In genomic region chr3:115892341-115892740, GRCm38 (mm10) we compare ENCODE assay signal across 27 mouse cellular contexts. TPM values are rescaled to one million over a fixed set of nuclear protein-coding genes. Genes with fewer than 3 reads are reported as not detected.
DNase-seq lines count a peak whose midpoint lies in the region; ATAC-seq and TF ChIP-seq lines count a peak whose summit lies in the region.
"Had no signal": no experiment of that assay in that cellular context is flagged by ENCODE, and none has a peak within 500 bp of the region (broad histone marks: within the 10 kb centered on the region; RNA-seq: fewer than 3 reads in every experiment).

No protein-coding gene starts in this region.

- no peaks in the 10 kb centered on the region for H3K27me3 ChIP-seq in hindbrain, embryonic 12.5 days
- H3K27me3 ChIP-seq in hindbrain, embryonic 16.5 days (replicated peaks; ENCODE audit: control insufficient read depth, insufficient read depth, low read length), result no peaks in the 10 kb centered on the region
- H3K27me3 ChIP-seq in MEL (ENCODE audit: control insufficient read depth in 1 of 2, insufficient read depth in 2 of 2, low read length in 2 of 2), result no peaks in the 10 kb centered on the region
- H3K27me3 ChIP-seq: embryonic facial prominence, embryonic 15.5 days; heart, embryonic 13.5 days; hindbrain, embryonic 13.5 days; Patski had no signal

- H3K4me3 ChIP-seq in hindbrain, embryonic 12.5 days, result no peak overlapping the region
- H3K4me3 ChIP-seq in hindbrain, embryonic 16.5 days (ENCODE audit: low read length), result no peak overlapping the region
- no peak overlapping the region for H3K4me3 ChIP-seq in MEL (ENCODE audit: control insufficient read depth in 1 of 2, insufficient read depth in 1 of 2, low read depth in 2 of 2, low read length in 2 of 2)
- H3K4me3 ChIP-seq: embryonic facial prominence, embryonic 15.5 days; heart, adult 2 months; heart, embryonic 10.5 days; heart, embryonic 13.5 days; hindbrain, embryonic 13.5 days had no signal

- peak; percentile 20; the same call in 1 of the 2 replicates for ATAC-seq in hindbrain, embryonic 12.5 days (ENCODE audit: low FRiP score)
- ATAC-seq in hindbrain, embryonic 16.5 days, result no peak
- peak; percentile 43 for ATAC-seq in megakaryocyte-erythroid progenitor cell, adult 5-6 weeks (replicated peaks; ENCODE audit: low FRiP score, low TSS enrichment, poor library complexity, severe bottlenecking)
- ATAC-seq: CD4-positive, CD25-positive, alpha-beta regulatory T cell, adult 4 months; forebrain, embryonic 14.5 days; forebrain, postnatal 0 days; Patski had no signal

- peaks cover 27% of the 10 kb centered on the region for H3K79me2 ChIP-seq in MEL (ENCODE audit: control insufficient read depth, insufficient read depth, low read length, poor library complexity)

- no peak overlapping the region; the same call in 1 of the 2 replicates for H3K27ac ChIP-seq in hindbrain, embryonic 12.5 days
- H3K27ac ChIP-seq in hindbrain, embryonic 16.5 days (ENCODE audit: low read depth, low read length), result no peak overlapping the region
- H3K27ac ChIP-seq in MEL (ENCODE audit: control insufficient read depth, low read depth, low read length), result no peak overlapping the region
- H3K27ac ChIP-seq: embryonic facial prominence, embryonic 15.5 days; heart, adult 2 months; heart, embryonic 10.5 days; heart, embryonic 13.5 days; hindbrain, embryonic 13.5 days had no signal

- DNase-seq in MEL (ENCODE audit: low read depth, low spot score) (peak; percentile 74), MN1 (ENCODE audit: low spot score) (peak; percentile 18)
- no peak for DNase-seq in right cerebral cortex, postnatal 10 days (ENCODE audit: low spot score in 2 of 2)
- no peak for DNase-seq in gastrocnemius, postnatal 14 days
- DNase-seq in right cerebral cortex, adult 2 months (ENCODE audit: low spot score in 2 of 2), result no peak
- DNase-seq: adrenal gland, adult 2 months; adrenal gland, postnatal 14 days; cerebellum, adult 11-12 months; cerebellum, adult 8-10 months; cerebellum, postnatal 10 days; cerebellum, postnatal 36 days; embryo, embryonic 11 days; forebrain, postnatal 0 days; gastrocnemius, postnatal 36 days; heart, adult 2 months; heart, postnatal 14 days; heart, postnatal 4 days had no signal

- no peak overlapping the region for H3K9ac ChIP-seq in hindbrain, embryonic 12.5 days
- H3K9ac ChIP-seq in hindbrain, embryonic 16.5 days (ENCODE audit: low read depth, low read length), result no peak overlapping the region
- H3K9ac ChIP-seq in MEL (ENCODE audit: control insufficient read depth, low read depth, low read length, poor library complexity, severe bottlenecking), result no peak overlapping the region
- H3K9ac ChIP-seq: embryonic facial prominence, embryonic 15.5 days; forebrain, postnatal 0 days; heart, embryonic 13.5 days; hindbrain, embryonic 13.5 days had no signal

- intact Hi-C loops in gastrocnemius, postnatal 14 days (cut with DNase I; ENCODE audit: low total_unique reads), result no loop called here

- TF ChIP-seq RAD21 in MEL (IDR thresholded peaks at IDR 0.05; ENCODE audit: low read depth, low read length), result no peak

- no peak overlapping the region for H3K4me2 ChIP-seq in hindbrain, embryonic 12.5 days (replicated peaks)
- H3K4me2 ChIP-seq in hindbrain, embryonic 16.5 days (ENCODE audit: low read length), result no peak overlapping the region
- H3K4me2 ChIP-seq: embryonic facial prominence, embryonic 15.5 days; heart, embryonic 13.5 days; hindbrain, embryonic 13.5 days had no signal

- peaks cover 3% of the 10 kb centered on the region; the same call in 1 of the 2 replicates for H3K4me1 ChIP-seq in hindbrain, embryonic 12.5 days
- no peaks in the 10 kb centered on the region; the same call in 1 of the 2 replicates for H3K4me1 ChIP-seq in hindbrain, embryonic 16.5 days (ENCODE audit: control insufficient read depth, insufficient read depth, low read depth, low read length)
- peaks cover 2 to 9% of the 10 kb centered on the region in 2 experiments; a peak in 3 of 4 replicates for H3K4me1 ChIP-seq in MEL (ENCODE audit: control insufficient read depth in 1 of 2, insufficient read depth in 2 of 2, low read length in 2 of 2)
- H3K4me1 ChIP-seq: embryonic facial prominence, embryonic 15.5 days had no signal

- no peak for TF ChIP-seq CTCF in MEL (IDR thresholded peaks at IDR 0.05 in 2 of 3, conservative IDR thresholded peaks at IDR 0.05 in 1 of 3; ENCODE audit: control insufficient read depth in 1 of 3, insufficient read depth in 1 of 3, low read depth in 2 of 3, low read length in 3 of 3, poor library complexity in 1 of 3, severe bottlenecking in 1 of 3)

- WGBS in hindbrain, embryonic 12.5 days, result 60% methylated on average over 4 of the region's 4 CpGs
- WGBS in hindbrain, embryonic 16.5 days, result 54% methylated on average over 4 of the region's 4 CpGs

- TF ChIP-seq EP300 in MEL (IDR thresholded peaks at IDR 0.05; ENCODE audit: low read depth in 1 of 2, low read length in 2 of 2), result peak in 1 of 2 experiments; percentile 16; a peak in 2 of 4 replicates

- H3K9me3 ChIP-seq in hindbrain, embryonic 12.5 days (replicated peaks), result no peaks in the 10 kb centered on the region
- no peaks in the 10 kb centered on the region for H3K9me3 ChIP-seq in hindbrain, embryonic 16.5 days (ENCODE audit: control insufficient read depth, low read length)
- H3K9me3 ChIP-seq in MEL (replicated peaks; ENCODE audit: insufficient read depth, low read length), result no peaks in the 10 kb centered on the region
- H3K9me3 ChIP-seq: embryonic facial prominence, embryonic 15.5 days; heart, embryonic 10.5 days; heart, embryonic 13.5 days; hindbrain, embryonic 13.5 days had no signal

- H3K36me3 ChIP-seq in hindbrain, embryonic 12.5 days, result 0 out of 2 replicates have a peak, but pooled peaks cover 5% of the 10 kb centered on the region
- no peaks in the 10 kb centered on the region for H3K36me3 ChIP-seq in hindbrain, embryonic 16.5 days (ENCODE audit: control insufficient read depth, insufficient read depth, low read length)
- peaks cover 26 to 29% of the 10 kb centered on the region in 2 experiments for H3K36me3 ChIP-seq in MEL (ENCODE audit: control insufficient read depth in 1 of 2, insufficient read depth in 2 of 2, low read length in 2 of 2)

- TF ChIP-seq POLR2A in MEL (IDR thresholded peaks at IDR 0.05; ENCODE audit: control insufficient read depth in 1 of 2, insufficient read depth in 1 of 2, low read depth in 1 of 2, low read length in 2 of 2, poor library complexity in 1 of 2), result no peak

TF ChIP-seq in MEL, 35 proteins besides CTCF, POLR2A, EP300 and RAD21:
- TF ChIP-seq SIN3A (IDR thresholded peaks at IDR 0.05; ENCODE audit: low read length) (0 out of 2 replicates have a peak, but pooled peaks have one; percentile 23), CHD1 (IDR thresholded peaks at IDR 0.05; ENCODE audit: low read depth, low read length) (no peak), MAZ (IDR thresholded peaks at IDR 0.05; ENCODE audit: low read depth, low read length) (no peak), ETS1 (IDR thresholded peaks at IDR 0.05; ENCODE audit: low read depth, low read length) (peak; percentile 57; the same call in 1 of the 2 replicates), TCF12 (IDR thresholded peaks at IDR 0.05; ENCODE audit: low read depth, low read length) (0 out of 2 replicates have a peak, but pooled peaks have one; percentile 23), GATA1 (IDR thresholded peaks at IDR 0.05; ENCODE audit: low read depth, low read length) (0 out of 2 replicates have a peak, but pooled peaks have one; percentile 13)
TF ChIP-seq in MEL: peak in this region for 4.

RNA-seq across cellular contexts. Expression of gene Dph5, which starts 4.7 kb away (rescaled TPM):
- 21.9 and 26.3 TPM in 2 replicates for polyA plus RNA-seq in hindbrain, embryonic 12.5 days (2016; fragmentation: Nextera tagmentation; extraction: Ambion mirVana)
- polyA plus RNA-seq in hindbrain, embryonic 16.5 days (2015; fragmentation: Nextera tagmentation; extraction: Ambion mirVana), result 25.0 and 26.9 TPM in 2 replicates
- 45.8 and 48.6 TPM in 2 replicates for total RNA-seq in MEL (2012; rRNA removed)
- polyA plus RNA-seq in MEL (2012; ENCODE audit: insufficient read depth in 1 of 2, insufficient read length in 2 of 2, low read depth in 1 of 2, low replicate concordance in 2 of 2, missing spikeins in 1 of 2), result 10 to 100 TPM in 1 of 2 experiments, not detected in 1; 34.9 TPM
- total RNA-seq in megakaryocyte-erythroid progenitor cell, adult 5-6 weeks (2014; fragmentation: Nextera tagmentation), result 65.6 and 66.4 TPM in 2 replicates
- 85.9 and 94.3 TPM in 2 replicates for total RNA-seq in megakaryocyte-erythroid progenitor cell, adult 5-6 weeks (2017)
- 1 to 10 TPM; 7.2 to 9.7 TPM for total RNA-seq in gastrocnemius, postnatal 14 days (2021)

Comparison
In these comparisons a context has a peak if more than half of its experiments do, and no peak if none do; other contexts are left out.
1. DNase-seq: peak in MEL (single experiment) and MN1 (single experiment); none in right cerebral cortex, postnatal 10 days (0 of 2), gastrocnemius, postnatal 14 days (single experiment) and right cerebral cortex, adult 2 months (0 of 2).